Mouse (Mus musculus) ovary, adult 18-20 months (tissue): ENCODE data around the gene Mettl7a1.
"Not testable (repeated sequence)": the region's sequence is repeated elsewhere in the genome, so short reads cannot be mapped to it uniquely, and the experiment has no call there.

Source experiments
- DNase-seq: peaks from one replicate; pipeline ENCODE4 v3.0.0; 2022; ENCODE audit warnings: low spot score, mixed read lengths

Mettl7a1 gene

DNA sequence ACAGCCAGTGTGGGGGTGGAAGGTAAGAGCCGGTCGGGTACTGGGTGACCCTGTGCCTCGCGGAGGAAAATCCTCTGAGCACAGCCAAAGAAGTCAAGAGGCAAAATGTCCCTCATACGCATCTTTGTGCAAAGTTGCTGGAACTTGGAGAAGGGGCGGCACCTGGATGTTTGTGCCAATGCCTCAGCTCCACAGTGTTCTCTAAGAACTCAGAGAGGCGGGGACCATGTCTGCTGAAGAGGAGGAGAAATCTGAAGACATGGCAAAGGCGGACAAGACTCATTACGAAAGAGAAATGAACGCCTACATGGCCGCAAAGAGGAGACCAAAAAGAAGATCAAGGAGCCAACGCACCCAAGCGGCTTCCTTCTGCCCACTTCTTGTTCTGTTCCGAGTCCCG lies 2.4 kb upstream of the Mettl7a1 start:
- DNase-seq, result peak; percentile 25

DNA sequence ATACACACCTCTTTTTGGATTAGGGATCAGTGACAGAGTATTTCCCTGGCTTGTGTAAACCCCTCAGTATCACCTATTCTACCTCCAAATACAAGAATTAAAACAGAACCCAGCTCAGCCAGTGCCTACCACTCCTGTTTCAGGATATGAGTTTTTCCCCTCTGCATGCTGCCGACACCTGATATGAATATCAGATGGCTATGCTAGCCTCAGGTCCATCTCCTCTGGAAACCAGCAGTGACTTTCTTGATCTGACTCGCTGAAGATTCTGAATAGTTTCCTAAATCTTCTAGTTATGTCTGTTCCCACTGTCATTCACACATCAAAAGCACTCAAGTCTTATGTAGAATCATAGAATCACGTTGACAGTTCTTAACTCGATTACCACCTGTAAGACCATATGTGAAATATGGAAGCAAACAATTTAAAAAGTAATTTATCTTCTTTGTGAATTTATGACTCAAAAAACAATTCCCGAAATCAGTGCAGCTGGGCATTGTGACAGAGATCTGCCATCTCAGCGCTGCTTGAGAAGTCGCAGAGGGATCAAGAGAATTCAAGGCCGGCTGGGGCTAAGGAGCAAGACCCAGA lies 417 bp upstream of the Mettl7a1 start:
- DNase-seq, result no peak

DNA sequence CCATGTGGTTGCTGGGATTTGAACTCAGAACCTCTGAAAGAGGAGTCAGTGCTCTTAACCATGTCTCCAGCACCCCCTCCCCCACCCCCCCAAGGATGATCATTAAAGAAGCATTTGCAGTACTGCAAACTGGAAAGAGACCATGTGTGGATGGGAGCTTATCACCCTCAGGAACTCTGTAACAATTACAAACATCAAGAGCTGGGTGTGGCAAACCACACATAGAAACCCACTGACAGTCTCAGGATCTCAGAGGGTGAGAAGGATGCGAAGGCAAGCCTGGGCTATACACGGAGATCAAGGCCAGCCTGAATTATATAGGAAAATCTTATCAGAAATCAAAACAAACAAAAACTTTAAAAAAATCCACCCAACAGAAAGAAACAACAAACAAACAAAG lies 2.3 kb downstream of the Mettl7a1 start:
- DNase-seq, result no peak

DNA sequence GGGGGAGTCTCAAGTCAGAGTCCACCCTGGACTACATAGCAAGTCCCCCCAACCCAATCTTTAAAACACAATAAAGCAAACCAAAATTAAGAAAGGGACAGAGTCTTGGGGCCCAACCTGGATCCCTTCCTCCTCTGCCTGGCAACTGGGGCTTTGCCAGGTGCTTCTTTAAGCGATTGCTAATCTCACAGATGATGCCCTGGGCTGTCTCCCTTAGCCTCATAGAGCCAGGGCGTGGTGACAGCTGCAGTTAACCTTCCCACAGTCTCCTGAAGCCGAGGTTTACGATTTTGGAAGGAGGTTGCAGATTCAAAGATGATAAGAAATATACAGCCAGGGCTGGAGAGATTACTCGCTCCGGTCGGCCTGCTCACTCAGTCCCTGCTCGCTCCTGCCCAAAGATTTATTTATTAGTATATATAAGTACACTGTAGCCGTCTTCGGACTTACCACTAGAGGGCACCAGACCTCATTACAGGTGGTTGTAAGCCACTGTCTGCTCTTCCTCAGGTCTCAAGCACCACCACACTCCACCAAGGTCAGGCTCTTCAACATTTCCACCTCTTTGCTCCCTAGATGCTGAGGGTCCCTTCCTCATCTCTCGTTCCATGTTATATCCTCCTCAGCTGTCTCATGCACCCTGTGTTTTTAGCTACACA lies 3.6 kb downstream of the Mettl7a1 start:
- not testable (repeated sequence) for DNase-seq

DNA sequence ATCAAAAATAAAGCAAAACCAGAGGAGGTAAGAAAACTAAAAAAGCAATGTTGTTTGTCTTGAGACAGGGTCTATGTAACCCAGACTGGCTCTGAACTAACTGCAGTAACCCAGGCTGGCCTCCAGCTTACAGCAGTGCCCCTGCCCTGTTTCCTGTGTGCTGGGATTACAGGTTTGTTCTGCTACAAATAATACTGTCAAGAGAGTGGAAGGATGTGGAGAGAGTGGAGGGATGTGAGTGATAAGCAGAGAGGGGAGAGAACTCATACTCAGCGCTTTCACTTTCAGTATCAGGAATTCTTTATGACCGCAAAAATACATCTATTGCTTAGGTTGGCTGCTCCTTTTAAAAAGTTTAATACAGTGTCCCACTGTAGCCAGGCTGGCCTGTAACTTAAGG lies 8.4 kb downstream of the Mettl7a1 start:
- DNase-seq, result no peak

DNA sequence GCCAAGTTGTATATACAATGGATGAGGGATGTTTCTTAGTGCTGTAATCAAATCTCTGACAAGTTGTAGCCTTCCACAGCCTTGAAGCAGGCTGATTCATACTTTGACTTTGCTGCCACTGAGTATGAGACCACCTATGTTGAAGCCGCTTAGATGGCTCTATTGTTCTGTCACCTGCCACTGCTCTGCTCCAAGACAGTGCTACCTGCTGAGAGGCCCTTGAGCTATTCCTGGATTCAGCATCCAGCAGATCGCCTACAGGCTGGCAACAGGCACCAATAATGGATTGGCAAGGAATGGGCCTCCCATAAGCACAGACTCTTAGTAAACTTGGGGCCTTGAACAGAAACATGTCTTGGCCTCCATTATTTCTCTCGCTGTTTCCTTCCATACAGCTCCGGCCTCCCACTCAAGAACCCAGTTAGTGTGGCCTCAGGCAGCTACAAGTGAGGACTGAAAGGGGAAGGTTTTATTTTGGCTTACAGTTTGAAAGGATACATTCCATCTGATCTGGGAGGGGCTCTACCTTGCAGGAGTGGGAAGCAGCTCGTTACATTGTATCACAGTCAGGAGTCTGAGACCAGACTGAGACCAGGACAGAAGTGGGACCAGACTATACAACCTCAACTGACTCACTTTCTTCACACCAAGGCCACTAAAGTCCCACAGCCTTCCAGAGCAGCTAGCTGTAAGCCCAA lies 10.7 kb downstream of the Mettl7a1 start:
- DNase-seq, result no peak

DNA sequence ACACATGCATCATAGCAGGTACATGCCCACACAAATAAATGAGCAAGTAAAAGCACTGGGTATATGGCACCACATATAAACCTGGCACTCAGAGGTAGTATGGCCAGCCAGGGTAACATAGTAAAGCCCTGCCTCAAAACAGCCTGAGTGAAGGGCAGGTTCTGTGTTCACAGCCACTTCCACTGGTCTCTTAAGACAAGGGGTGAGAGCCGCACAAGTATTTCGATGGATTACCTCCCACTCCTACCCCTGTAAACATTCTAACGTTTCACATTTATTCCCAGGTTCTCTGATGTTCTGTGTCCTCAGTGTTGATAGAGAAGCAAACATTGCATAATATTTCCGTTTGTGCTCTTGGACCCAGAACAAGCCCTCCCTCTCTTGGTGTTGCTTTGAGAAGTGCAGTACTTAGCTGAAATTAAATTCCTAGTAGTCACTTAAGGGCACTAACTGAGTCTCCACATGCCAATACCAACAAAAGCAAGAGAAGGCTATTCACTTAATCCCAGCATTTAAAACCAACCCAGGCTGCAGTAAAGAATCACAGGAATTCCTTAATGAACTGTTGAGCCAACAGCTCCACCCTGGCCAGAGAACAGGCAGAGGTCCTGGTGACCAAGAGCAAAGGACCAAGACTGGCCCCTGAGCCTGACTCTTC lies 14.2 kb downstream of the Mettl7a1 start:
- not testable (repeated sequence) for DNase-seq

DNA sequence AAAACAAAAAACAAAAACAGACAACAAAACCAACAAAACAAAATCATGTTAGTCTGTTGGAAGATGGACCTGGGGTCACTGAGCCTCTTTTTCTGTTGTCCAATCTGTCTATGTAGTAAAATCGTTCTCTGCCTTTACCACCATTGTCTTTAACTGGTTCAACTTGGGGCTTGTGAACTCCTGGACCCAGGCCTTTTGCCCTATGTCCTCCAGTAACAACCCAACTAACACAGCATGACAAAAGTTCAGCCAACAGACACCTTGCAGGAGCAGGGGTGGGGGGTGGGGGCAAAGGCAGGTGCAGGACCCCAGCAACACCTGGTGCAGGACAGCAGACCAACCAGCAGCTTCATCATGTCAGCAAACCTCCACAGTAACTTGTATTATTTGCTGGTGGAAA lies 15.9 kb downstream of the Mettl7a1 start:
- no peak for DNase-seq

DNA sequence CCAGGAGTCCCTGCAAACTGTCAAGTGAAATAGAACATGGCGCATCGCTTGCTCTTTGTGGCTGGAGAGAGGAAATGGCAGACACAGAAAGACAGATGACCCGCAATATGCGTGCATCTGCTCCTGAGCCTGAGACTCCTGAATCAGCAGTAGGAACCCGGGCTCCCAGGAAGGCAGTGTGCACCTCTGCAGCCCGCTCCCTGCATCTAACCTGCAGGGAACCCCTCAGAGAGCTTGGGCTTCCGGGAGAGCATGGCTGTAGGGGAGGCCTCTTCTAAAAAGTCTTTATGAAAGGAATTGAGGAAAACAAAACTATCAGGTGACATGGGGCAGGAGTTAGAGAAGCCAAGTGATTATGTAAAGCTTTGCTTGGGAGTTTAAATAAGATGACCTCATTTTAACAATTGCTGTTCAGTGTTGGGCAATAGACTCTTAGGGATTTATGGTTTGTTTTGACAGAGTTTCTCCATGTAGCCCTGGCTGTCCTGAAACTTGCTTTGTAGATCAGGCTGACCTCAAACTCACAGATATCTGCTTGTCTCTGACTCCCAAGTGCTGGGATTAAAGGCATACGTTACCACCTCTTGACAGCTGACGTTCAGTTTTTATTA lies 16.5 kb downstream of the Mettl7a1 start:
- DNase-seq, result peak; percentile 14

DNA sequence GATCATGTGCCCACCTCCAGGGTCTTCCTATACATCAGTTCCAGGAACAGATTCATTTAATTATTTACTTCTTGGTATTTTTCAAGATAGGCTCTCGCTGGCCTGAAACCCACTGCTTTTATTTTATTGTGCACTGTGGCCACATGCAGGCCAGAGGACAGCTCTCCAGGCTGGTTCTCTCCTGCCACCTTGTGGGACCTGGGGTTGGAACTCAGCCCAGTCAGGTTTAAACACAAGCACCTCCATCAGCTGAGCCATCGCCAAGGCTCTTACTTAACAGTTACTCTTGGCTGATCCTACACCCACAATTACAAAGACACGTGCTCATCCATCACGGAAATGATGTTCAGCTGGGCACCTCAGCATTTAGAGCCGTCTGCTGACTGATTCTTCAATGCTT lies 17.2 kb downstream of the Mettl7a1 start:
- peak; percentile 50 for DNase-seq

DNA sequence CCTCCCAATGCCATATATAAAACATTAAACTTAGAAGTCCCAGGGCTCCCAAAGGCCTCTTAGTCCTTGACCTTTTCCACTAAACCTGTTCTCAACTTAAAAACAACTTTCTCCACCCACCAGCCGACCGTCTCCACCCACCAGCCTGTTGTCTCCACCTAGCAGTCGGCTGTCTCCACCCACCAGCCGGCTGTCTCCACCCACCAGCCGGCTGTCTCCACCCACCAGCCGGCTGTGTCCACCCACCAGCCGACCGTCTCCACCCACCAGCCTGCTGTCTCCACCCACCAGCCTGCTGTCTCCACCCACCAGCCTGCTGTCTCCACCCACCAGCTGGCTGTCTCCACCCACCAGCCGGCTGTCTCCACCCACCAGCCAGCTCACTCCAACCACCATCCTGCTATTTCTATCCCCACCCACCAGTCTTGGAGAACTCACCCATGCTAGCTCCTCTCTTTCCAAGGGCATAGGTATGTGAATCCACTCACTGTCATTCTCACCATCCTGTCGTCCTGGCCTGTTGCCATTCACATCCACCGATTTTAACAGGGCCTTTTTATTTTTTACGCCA lies 20.2 kb downstream of the Mettl7a1 start:
- no peak for DNase-seq

DNA sequence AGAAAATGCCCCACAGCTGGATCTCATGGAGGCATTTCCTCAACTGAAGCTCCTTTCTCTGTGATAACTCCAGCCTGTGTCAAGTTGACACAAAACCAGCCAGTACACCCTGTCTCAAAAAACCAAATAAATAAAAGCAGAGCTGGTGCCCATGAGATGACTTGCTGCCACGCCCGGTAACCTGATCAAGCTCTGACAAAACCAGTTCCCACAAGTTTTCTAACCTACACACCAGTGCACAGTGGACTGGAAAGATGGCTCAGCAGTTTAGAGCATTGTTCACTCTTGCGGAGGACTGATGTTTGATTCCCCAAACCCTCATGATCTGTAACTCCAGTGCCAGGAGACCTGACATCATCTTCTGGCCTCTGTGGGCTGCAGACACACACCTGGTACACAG lies 21.3 kb downstream of the Mettl7a1 start:
- DNase-seq, result no peak

DNA sequence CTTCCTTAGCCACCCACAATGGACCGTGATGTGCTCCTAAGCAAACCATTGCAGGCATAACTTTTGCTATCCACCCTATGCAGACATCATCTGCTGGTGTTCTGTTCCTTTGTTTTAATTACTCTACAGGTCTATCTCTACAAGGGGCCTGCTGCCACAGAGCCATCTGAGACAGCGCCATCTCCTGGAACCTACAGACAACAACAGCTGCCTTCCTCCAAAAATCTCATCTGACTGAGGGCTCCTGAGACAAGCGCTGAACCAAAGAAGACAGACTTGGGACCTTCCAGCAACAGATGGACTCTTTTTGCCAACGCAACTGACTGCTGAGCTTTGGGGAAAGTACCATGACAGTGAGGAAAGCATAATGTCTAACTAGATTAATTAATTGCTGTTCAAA lies 24.1 kb downstream of the Mettl7a1 start:
- not testable (repeated sequence) for DNase-seq

DNA sequence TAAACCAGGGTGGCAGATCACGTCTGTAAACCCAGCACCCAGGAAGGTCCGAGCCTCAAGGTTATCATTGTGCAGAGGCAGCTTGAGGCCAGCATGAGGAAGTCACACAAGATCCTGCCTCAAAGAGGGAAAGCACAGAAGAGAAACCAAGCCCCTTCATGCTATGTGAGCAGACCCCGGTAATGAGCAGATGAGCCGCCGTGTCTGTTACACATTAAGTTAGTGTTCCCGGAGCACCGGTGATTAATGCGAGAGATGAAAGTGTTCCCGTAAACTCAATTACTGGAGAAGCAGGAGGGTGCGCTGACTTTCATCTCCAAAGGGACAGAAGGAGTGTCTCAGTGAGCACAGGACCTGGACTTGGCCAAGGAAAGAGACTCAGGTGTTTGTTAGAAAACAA lies 25.4 kb downstream of the Mettl7a1 start:
- not testable (repeated sequence) for DNase-seq

DNA sequence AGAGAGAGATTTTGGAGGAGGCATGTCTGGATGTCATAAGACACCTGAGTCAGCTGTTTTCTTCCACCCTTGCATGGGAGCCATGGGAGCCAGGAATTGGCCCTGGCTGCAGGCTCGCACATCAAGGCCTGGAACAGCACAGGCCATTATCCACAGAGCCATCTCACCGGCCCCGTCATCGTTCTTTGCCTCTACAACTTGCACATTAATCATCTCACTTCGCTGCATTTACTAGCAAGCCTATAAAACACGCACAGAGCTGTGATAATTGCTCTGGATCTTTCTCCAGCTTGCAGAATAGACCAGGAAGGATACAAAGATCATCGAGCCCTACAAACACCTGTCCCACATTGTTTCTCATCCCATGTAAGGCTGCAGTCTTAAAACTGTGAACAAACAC lies 26.8 kb downstream of the Mettl7a1 start:
- no peak for DNase-seq

DNA sequence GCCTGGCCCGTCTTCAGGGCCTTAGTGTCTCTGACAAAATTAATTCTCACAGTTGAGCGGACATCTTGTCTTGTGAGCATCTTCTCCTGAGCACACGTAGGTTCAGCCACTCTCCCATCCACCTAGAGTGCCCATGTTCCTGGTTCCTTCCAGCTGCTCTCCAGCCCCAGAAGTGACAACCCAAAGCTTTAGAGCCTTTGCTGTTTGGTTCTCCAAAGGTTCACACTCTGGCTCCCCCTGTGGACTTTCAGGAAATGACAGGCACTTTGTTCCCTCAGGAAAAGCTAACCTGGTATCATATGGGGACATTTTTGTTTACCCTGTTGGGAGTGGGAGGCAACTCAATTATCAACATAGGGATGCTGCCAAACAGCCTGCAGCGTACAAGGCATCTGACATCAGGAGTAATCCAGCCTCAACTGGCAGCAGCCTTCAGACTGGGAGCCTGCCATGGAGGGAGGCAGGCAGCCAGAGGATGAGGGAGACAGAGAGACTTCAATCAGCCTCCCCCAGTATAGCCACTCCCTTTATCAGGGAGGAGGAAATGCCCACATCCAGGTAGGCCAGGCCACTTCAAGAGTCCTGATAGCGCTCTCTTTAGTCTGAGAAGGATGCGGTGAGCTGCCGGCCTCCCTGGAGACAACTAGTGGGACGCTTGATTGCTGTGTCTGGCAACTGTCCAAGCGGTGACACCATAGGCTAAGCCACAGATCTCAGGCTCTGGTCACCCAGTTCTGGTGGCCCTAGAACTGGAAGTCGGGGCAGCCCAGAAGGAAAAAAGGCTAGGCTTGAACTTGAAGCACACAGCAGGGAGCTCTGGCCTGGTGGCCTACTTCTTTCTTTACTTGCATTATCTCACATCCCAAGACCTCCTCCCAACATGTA lies 28.4 kb downstream of the Mettl7a1 start:
- not testable (repeated sequence) for DNase-seq

DNA sequence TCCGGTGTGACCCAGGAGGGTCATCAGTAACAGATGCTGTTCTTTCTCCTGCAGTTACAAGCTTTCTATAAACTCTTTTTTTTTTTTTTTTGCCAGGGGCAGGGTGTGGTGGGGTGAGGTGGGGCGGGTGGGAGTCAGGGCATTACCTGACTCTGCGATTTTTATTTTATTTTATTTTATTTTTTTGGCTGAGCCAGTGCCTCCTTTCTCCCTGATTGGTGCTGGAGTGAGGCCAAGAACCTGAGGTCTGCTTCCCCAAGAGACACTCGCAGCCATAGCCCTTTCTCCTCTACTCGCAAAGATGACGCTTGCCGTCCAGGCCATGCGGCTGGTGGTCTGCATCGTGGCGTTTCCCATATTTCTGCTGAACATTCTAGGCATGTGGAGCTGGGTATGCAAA lies 30.7 kb downstream of the Mettl7a1 start, which contains the start of gene Mettl7a3:
Mettl7a3 (plus strand) TSS at position 301 of the 400 bp plus-strand sequence.
- no peak for DNase-seq

DNA sequence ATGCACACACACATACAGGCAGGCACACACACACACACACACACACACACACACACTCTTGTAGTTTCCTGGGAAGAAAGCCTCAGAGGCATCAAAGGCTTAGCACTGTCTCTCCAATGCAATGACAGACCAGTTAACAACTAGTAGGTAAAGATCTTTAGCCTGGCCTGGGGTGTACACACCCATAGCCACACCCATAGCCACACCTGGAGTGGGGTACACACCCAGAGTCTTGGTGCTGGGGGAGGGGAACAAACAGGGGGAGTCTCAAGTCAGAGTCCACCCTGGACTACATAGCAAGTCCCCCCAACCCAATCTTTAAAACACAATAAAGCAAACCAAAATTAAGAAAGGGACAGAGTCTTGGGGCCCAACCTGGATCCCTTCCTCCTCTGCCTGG lies 33.4 kb downstream of the Mettl7a1 start:
- DNase-seq, result not testable (repeated sequence)

DNA sequence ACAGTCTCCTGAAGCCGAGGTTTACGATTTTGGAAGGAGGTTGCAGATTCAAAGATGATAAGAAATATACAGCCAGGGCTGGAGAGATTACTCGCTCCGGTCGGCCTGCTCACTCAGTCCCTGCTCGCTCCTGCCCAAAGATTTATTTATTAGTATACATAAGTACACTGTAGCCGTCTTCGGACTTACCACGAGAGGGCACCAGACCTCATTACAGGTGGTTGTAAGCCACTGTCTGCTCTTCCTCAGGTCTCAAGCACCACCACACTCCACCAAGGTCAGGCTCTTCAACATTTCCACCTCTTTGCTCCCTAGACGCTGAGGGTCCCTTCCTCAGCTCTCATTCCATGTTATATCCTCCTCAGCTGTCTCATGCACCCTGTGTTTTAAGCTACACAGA lies 33.9 kb downstream of the Mettl7a1 start:
- not testable (repeated sequence) for DNase-seq

DNA sequence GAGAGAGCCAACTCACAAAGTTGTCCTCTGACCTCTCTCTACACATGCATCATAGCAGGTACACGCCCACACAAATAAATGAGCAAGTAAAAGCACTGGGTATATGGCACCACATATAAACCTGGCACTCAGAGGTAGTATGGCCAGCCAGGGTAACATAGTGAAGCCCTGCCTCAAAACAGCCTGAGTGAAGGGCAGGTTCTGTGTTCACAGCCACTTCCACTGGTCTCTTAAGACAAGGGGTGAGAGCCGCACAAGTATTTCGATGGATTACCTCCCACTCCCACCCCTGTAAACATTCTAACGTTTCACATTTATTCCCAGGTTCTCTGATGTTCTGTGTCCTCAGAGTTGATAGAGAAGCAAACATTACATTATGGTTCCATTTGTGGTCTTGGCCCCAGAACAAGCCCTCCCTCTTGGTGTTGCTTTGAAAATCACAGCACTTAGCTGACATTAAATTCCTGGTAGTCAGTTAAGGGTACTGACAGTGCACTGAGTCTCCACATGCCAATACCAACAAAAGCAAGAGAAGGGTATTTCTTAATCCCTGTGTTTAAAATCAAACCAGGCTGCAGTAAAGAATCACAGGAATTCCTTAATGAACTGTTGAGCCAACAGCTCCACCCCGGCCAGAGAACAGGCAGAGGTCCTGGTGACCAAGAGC lies 37.5 kb downstream of the Mettl7a1 start:
- not testable (repeated sequence) for DNase-seq
